8 mouse cellular contexts compared by ENCODE assay signal in genomic region chr8:123126193-123126816, GRCm38 (mm10). TPM values are rescaled to one million over a fixed set of nuclear protein-coding genes. Genes with fewer than 3 reads are reported as not detected.
DNase-seq lines count a peak whose midpoint lies in the region; ATAC-seq lines count a peak whose summit lies in the region.

No protein-coding gene starts in this region.

- H3K4me2 ChIP-seq in heart, embryonic 12.5 days: 0 out of 2 replicates have a peak overlapping the region, but pooled peaks have one; percentile 8
- H3K4me2 ChIP-seq in liver, embryonic 11.5 days: peak overlapping the region; percentile 28

- 8% methylated on average over 19 of the region's 19 CpGs for WGBS in heart, embryonic 12.5 days
- WGBS in liver, embryonic 11.5 days: 7% methylated on average over 19 of the region's 19 CpGs

- H3K27ac ChIP-seq in heart, embryonic 12.5 days (ENCODE audit: poor library complexity, severe bottlenecking): no peak overlapping the region
- no peak overlapping the region for H3K27ac ChIP-seq in liver, embryonic 11.5 days (ENCODE audit: low read depth, low read length)

- no peaks in the 10 kb centered on the region for H3K36me3 ChIP-seq in heart, embryonic 12.5 days
- no peaks in the 10 kb centered on the region for H3K36me3 ChIP-seq in liver, embryonic 11.5 days (ENCODE audit: control insufficient read depth, insufficient read depth, low read length)

- ATAC-seq in heart, embryonic 12.5 days (ENCODE audit: insufficient number of reproducible peaks, low FRiP score): peak; percentile 51; the same call in 1 of the 2 replicates
- ATAC-seq in liver, embryonic 11.5 days (replicated peaks; ENCODE audit: low FRiP score): peak; percentile 73

- H3K4me3 ChIP-seq in heart, embryonic 12.5 days: no peak overlapping the region
- peak overlapping the region; percentile 12; the same call in 1 of the 2 replicates for H3K4me3 ChIP-seq in liver, embryonic 11.5 days (ENCODE audit: low read depth, low read length)

- intact Hi-C loops in heart, postnatal 25 days (cut with DNase I): no loop called here
- intact Hi-C loops in heart, postnatal 14 days (cut with DNase I): no loop called here

- no peaks in the 10 kb centered on the region for H3K9me3 ChIP-seq in heart, embryonic 12.5 days (replicated peaks)
- H3K9me3 ChIP-seq in liver, embryonic 11.5 days (ENCODE audit: control insufficient read depth, low read length): no peaks in the 10 kb centered on the region

- H3K4me1 ChIP-seq in heart, embryonic 12.5 days (replicated peaks): peaks cover 9% of the 10 kb centered on the region
- H3K4me1 ChIP-seq in liver, embryonic 11.5 days (replicated peaks; ENCODE audit: control insufficient read depth, insufficient read depth, low read length): peaks cover 6% of the 10 kb centered on the region; the same call in 1 of the 2 replicates

- peaks cover 64% of the 10 kb centered on the region for H3K27me3 ChIP-seq in heart, embryonic 12.5 days (replicated peaks)
- peaks cover 20% of the 10 kb centered on the region for H3K27me3 ChIP-seq in liver, embryonic 11.5 days (replicated peaks; ENCODE audit: control insufficient read depth, insufficient read depth, low read length)

- H3K9ac ChIP-seq in heart, embryonic 12.5 days: no peak overlapping the region
- no peak overlapping the region for H3K9ac ChIP-seq in liver, embryonic 11.5 days (ENCODE audit: low read depth, low read length)

- no peak for DNase-seq in heart, postnatal 25 days (ENCODE audit: low spot score)
- DNase-seq in ES-CJ7 (ENCODE audit: low read depth, low spot score): peak; percentile 58
- peak; percentile 39 to 55 for DNase-seq in heart, postnatal 14 days
- no peak for DNase-seq in liver, embryonic 11.5 days (ENCODE audit: low spot score)
- DNase-seq in spleen, postnatal 4 days (ENCODE audit: low spot score in 2 of 2): peak; percentile 67 to 80
- DNase-seq in frontal cortex, postnatal 25 days (ENCODE audit: low spot score in 2 of 2): no peak
- DNase-seq in right cerebral cortex, postnatal 14 days: no peak

RNA-seq across cellular contexts. Expression of gene Cpne7, which starts 9.1 kb away (rescaled TPM):
- 0.18 and 0.24 TPM in 2 replicates for polyA plus RNA-seq in heart, embryonic 12.5 days (2016; fragmentation: Nextera tagmentation; extraction: Ambion mirVana)
- under 1 TPM; 0.36 to 0.39 TPM for total RNA-seq in heart, postnatal 25 days (2021)
- under 1 TPM; 0.31 to 0.39 TPM for total RNA-seq in heart, postnatal 14 days (2021)
- polyA plus RNA-seq in liver, embryonic 11.5 days (2014; fragmentation: Nextera tagmentation; extraction: Ambion mirVana): 5.2 and 5.9 TPM in 2 replicates

RNA-seq across cellular contexts. Expression of gene Rpl13, which starts 24.2 kb away (rescaled TPM):
- polyA plus RNA-seq in heart, embryonic 12.5 days (2016; fragmentation: Nextera tagmentation; extraction: Ambion mirVana): 1,041 and 1,045 TPM in 2 replicates
- 100 to 1,000 TPM; 426 to 434 TPM for total RNA-seq in heart, postnatal 25 days (2021)
- total RNA-seq in heart, postnatal 14 days (2021): 100 to 1,000 TPM; 426 to 446 TPM
- 1,965 and 2,035 TPM in 2 replicates for polyA plus RNA-seq in liver, embryonic 11.5 days (2014; fragmentation: Nextera tagmentation; extraction: Ambion mirVana)

RNA-seq across cellular contexts. Expression of gene Sult5a1, which starts 31.8 kb away (rescaled TPM):
- 5.4 and 5.8 TPM in 2 replicates for polyA plus RNA-seq in heart, embryonic 12.5 days (2016; fragmentation: Nextera tagmentation; extraction: Ambion mirVana)
- 1 to 10 TPM in 1 of 2 experiments, under 1 TPM in 1; 0.56 to 1.1 TPM for total RNA-seq in heart, postnatal 25 days (2021)
- total RNA-seq in heart, postnatal 14 days (2021): 1 to 10 TPM; 1.2 to 2.1 TPM
- polyA plus RNA-seq in liver, embryonic 11.5 days (2014; fragmentation: Nextera tagmentation; extraction: Ambion mirVana): 4.6 and 5.6 TPM in 2 replicates

RNA-seq across cellular contexts. Expression of gene Dpep1, which starts 59.7 kb away (rescaled TPM):
- 2.5 and 2.8 TPM in 2 replicates for polyA plus RNA-seq in heart, embryonic 12.5 days (2016; fragmentation: Nextera tagmentation; extraction: Ambion mirVana)
- 10 to 100 TPM; 29.6 to 30.7 TPM for total RNA-seq in heart, postnatal 25 days (2021)
- total RNA-seq in heart, postnatal 14 days (2021): 10 to 100 TPM; 28.6 to 43.2 TPM
- polyA plus RNA-seq in liver, embryonic 11.5 days (2014; fragmentation: Nextera tagmentation; extraction: Ambion mirVana): 0.52 and 1.3 TPM in 2 replicates

Comparison
In these comparisons a context has a peak if more than half of its experiments do, and no peak if none do; other contexts are left out.
1. DNase-seq: peak in ES-CJ7 (single experiment), heart, postnatal 14 days (2 of 2) and spleen, postnatal 4 days (2 of 2); none in heart, postnatal 25 days (single experiment), liver, embryonic 11.5 days (single experiment), frontal cortex, postnatal 25 days (0 of 2) and right cerebral cortex, postnatal 14 days (single experiment).